8 mouse cellular contexts compared by ENCODE assay signal in genomic region chr19:41980422-41980818, GRCm38 (mm10). TPM values are rescaled to one million over a fixed set of nuclear protein-coding genes. Genes with fewer than 3 reads are reported as not detected.
DNase-seq lines count a peak whose midpoint lies in the region; ATAC-seq and TF ChIP-seq lines count a peak whose summit lies in the region.

No protein-coding gene starts in this region.

- CTCF ChIA-PET in Patski (lab: Charles Lee) = interaction anchor here (1.1 to 3.2 kb wide), 3 partner anchors 46 to 86 kb away, joined by 3 to 19 read pairs (median 9); partner anchors contain the start of gene Ankrd2

- H3K4me2 ChIP-seq in neural tube, embryonic 11.5 days (ENCODE audit: low read depth) = peak overlapping the region; percentile 100
- peak overlapping the region; percentile 68 for H3K4me2 ChIP-seq in hindbrain, embryonic 14.5 days (replicated peaks)

- H3K9ac ChIP-seq in neural tube, embryonic 11.5 days (ENCODE audit: low read length) = peak overlapping the region; percentile 72
- H3K9ac ChIP-seq in hindbrain, embryonic 14.5 days = peak overlapping the region; percentile 75

- H3K27me3 ChIP-seq in neural tube, embryonic 11.5 days (ENCODE audit: control insufficient read depth, insufficient read depth, low read length) = 0 out of 2 replicates have a peak, but pooled peaks cover 4% of the 10 kb centered on the region
- no peaks in the 10 kb centered on the region for H3K27me3 ChIP-seq in Patski
- peaks cover 9% of the 10 kb centered on the region for H3K27me3 ChIP-seq in hindbrain, embryonic 14.5 days (ENCODE audit: control insufficient read depth, insufficient read depth, low read length)

- TF ChIP-seq CTCF in Patski (IDR thresholded peaks at IDR 0.05) = no peak

- H3K27ac ChIP-seq in neural tube, embryonic 11.5 days (ENCODE audit: low read depth, low read length) = peak overlapping the region; percentile 64; the same call in 1 of the 2 replicates
- peak overlapping the region; percentile 84 for H3K27ac ChIP-seq in hindbrain, embryonic 14.5 days

- peak; percentile 25; the same call in 1 of the 2 replicates for ATAC-seq in neural tube, embryonic 11.5 days (ENCODE audit: insufficient read depth, low FRiP score, low TSS enrichment)
- peak; percentile 1 for ATAC-seq in Patski
- peak; percentile 26 for ATAC-seq in erythroid progenitor cell, adult 5-6 weeks (replicated peaks; ENCODE audit: low FRiP score, poor library complexity, severe bottlenecking)
- ATAC-seq in hindbrain, embryonic 14.5 days (ENCODE audit: low FRiP score) = peak; percentile 5; the same call in 1 of the 2 replicates
- ATAC-seq in monocyte, adult 5-6 weeks (replicated peaks; ENCODE audit: insufficient number of reproducible peaks, low FRiP score, low TSS enrichment, poor library complexity, severe bottlenecking) = peak; percentile 4; the same call in 1 of the 2 replicates

- in situ Hi-C loops in Patski (cut with MboI; ENCODE audit: low pct_unique_long_range_greater_than_20kb) = no loop called here

- H3K9me3 ChIP-seq in neural tube, embryonic 11.5 days (ENCODE audit: control insufficient read depth, low read length) = no peaks in the 10 kb centered on the region
- no peaks in the 10 kb centered on the region for H3K9me3 ChIP-seq in hindbrain, embryonic 14.5 days (ENCODE audit: control insufficient read depth, low read length)

- POLR2A ChIA-PET in Patski (lab: Charles Lee) = interaction anchor here (0.6 to 1.5 kb wide), 6 partner anchors 9 to 1065 kb away, joined by 3 to 4 read pairs (median 3); no protein-coding TSS in a partner anchor

- peak overlapping the region; percentile 85 for H3K4me3 ChIP-seq in neural tube, embryonic 11.5 days (ENCODE audit: low read depth, low read length)
- H3K4me3 ChIP-seq in hindbrain, embryonic 14.5 days (replicated peaks; ENCODE audit: low read length) = peak overlapping the region; percentile 79

- H3K4me1 ChIP-seq in neural tube, embryonic 11.5 days (ENCODE audit: control insufficient read depth, insufficient read depth, low read length) = peaks cover 5% of the 10 kb centered on the region
- peaks cover 8% of the 10 kb centered on the region for H3K4me1 ChIP-seq in hindbrain, embryonic 14.5 days (replicated peaks; ENCODE audit: control insufficient read depth, insufficient read depth, low read length)

- DNase-seq in neural tube, embryonic 11.5 days (ENCODE audit: low spot score) = no peak
- DNase-seq in neural tube, embryonic 10.5 days (ENCODE audit: extremely low spot score, low spot score) = no peak
- no peak for DNase-seq in Patski (ENCODE audit: low read depth, low spot score)
- DNase-seq in hindbrain, embryonic 14.5 days (ENCODE audit: low spot score) = peak; percentile 49
- DNase-seq in liver = peak; percentile 63
- no peak for DNase-seq in spleen, postnatal 36 days (ENCODE audit: low spot score in 2 of 2)

- H3K36me3 ChIP-seq in neural tube, embryonic 11.5 days (ENCODE audit: control insufficient read depth, insufficient read depth, low read length) = no peaks in the 10 kb centered on the region; the same call in 1 of the 2 replicates
- H3K36me3 ChIP-seq in hindbrain, embryonic 14.5 days (replicated peaks; ENCODE audit: control insufficient read depth, insufficient read depth) = no peaks in the 10 kb centered on the region

- 0% methylated on average over 16 of the region's 16 CpGs for WGBS in neural tube, embryonic 11.5 days
- WGBS in hindbrain, embryonic 14.5 days = under 1% methylated on average over 16 of the region's 16 CpGs

RNA-seq across cellular contexts. Expression of gene Mms19, which starts 0.5 kb away (rescaled TPM):
- polyA plus RNA-seq in neural tube, embryonic 11.5 days (2014; fragmentation: Nextera tagmentation; extraction: Ambion mirVana) = 29.0 and 35.1 TPM in 2 replicates
- 56.8 TPM for polyA plus RNA-seq in Patski (2021)
- 20.5 and 73.5 TPM in 2 replicates for total RNA-seq in erythroid progenitor cell, adult 5-6 weeks (2015; ENCODE audit: low replicate concordance)
- 10.1 and 15.4 TPM in 2 replicates for total RNA-seq in erythroid progenitor cell, adult 5-6 weeks (2017; ENCODE audit: low replicate concordance)
- polyA plus RNA-seq in hindbrain, embryonic 14.5 days (2014; fragmentation: Nextera tagmentation; extraction: Ambion mirVana) = 29.6 and 31.6 TPM in 2 replicates
- total RNA-seq in monocyte, adult 5-6 weeks (2017) = 18.6 to 55.2 TPM (median 41.6 TPM) in 3 replicates

RNA-seq across cellular contexts. Expression of gene Ubtd1, which starts 1.1 kb away (rescaled TPM):
- polyA plus RNA-seq in neural tube, embryonic 11.5 days (2014; fragmentation: Nextera tagmentation; extraction: Ambion mirVana) = 9.9 and 11.2 TPM in 2 replicates
- 45.0 TPM for polyA plus RNA-seq in Patski (2021)
- total RNA-seq in erythroid progenitor cell, adult 5-6 weeks (2015; ENCODE audit: low replicate concordance) = 4.3 TPM in 1 of 2 replicates, not detected in the other
- 8.2 TPM in 1 of 2 replicates, not detected in the other for total RNA-seq in erythroid progenitor cell, adult 5-6 weeks (2017; ENCODE audit: low replicate concordance)
- 8.6 and 9.2 TPM in 2 replicates for polyA plus RNA-seq in hindbrain, embryonic 14.5 days (2014; fragmentation: Nextera tagmentation; extraction: Ambion mirVana)
- 8.2 to 10.9 TPM (median 10.0 TPM) in 3 replicates for total RNA-seq in monocyte, adult 5-6 weeks (2017)

RNA-seq across cellular contexts. Expression of gene Zdhhc16, which starts 47.1 kb away (rescaled TPM):
- polyA plus RNA-seq in neural tube, embryonic 11.5 days (2014; fragmentation: Nextera tagmentation; extraction: Ambion mirVana) = 66.8 and 69.2 TPM in 2 replicates
- 87.9 TPM for polyA plus RNA-seq in Patski (2021)
- total RNA-seq in erythroid progenitor cell, adult 5-6 weeks (2015; ENCODE audit: low replicate concordance) = 21.4 and 31.4 TPM in 2 replicates
- total RNA-seq in erythroid progenitor cell, adult 5-6 weeks (2017; ENCODE audit: low replicate concordance) = 15.1 and 25.8 TPM in 2 replicates
- polyA plus RNA-seq in hindbrain, embryonic 14.5 days (2014; fragmentation: Nextera tagmentation; extraction: Ambion mirVana) = 70.6 and 70.8 TPM in 2 replicates
- 15.5 to 26.4 TPM (median 23.1 TPM) in 3 replicates for total RNA-seq in monocyte, adult 5-6 weeks (2017)

RNA-seq across cellular contexts. Expression of gene Exosc1, which starts 47.2 kb away (rescaled TPM):
- polyA plus RNA-seq in neural tube, embryonic 11.5 days (2014; fragmentation: Nextera tagmentation; extraction: Ambion mirVana) = 61.3 and 67.0 TPM in 2 replicates
- polyA plus RNA-seq in Patski (2021) = 47.2 TPM
- total RNA-seq in erythroid progenitor cell, adult 5-6 weeks (2015; ENCODE audit: low replicate concordance) = 16.9 and 21.0 TPM in 2 replicates
- 7.1 and 14.1 TPM in 2 replicates for total RNA-seq in erythroid progenitor cell, adult 5-6 weeks (2017; ENCODE audit: low replicate concordance)
- polyA plus RNA-seq in hindbrain, embryonic 14.5 days (2014; fragmentation: Nextera tagmentation; extraction: Ambion mirVana) = 51.9 and 64.0 TPM in 2 replicates
- total RNA-seq in monocyte, adult 5-6 weeks (2017) = 28.8 to 32.4 TPM (median 31.4 TPM) in 3 replicates

RNA-seq across cellular contexts. Expression of gene Ankrd2, which starts 55.4 kb away (rescaled TPM):
- 0.45 and 0.48 TPM in 2 replicates for polyA plus RNA-seq in neural tube, embryonic 11.5 days (2014; fragmentation: Nextera tagmentation; extraction: Ambion mirVana)
- 0.83 TPM for polyA plus RNA-seq in Patski (2021)
- total RNA-seq in erythroid progenitor cell, adult 5-6 weeks (2015; ENCODE audit: low replicate concordance) = not detected in 2 replicates
- total RNA-seq in erythroid progenitor cell, adult 5-6 weeks (2017; ENCODE audit: low replicate concordance) = not detected in 2 replicates
- polyA plus RNA-seq in hindbrain, embryonic 14.5 days (2014; fragmentation: Nextera tagmentation; extraction: Ambion mirVana) = 0.82 and 1.2 TPM in 2 replicates
- not detected in 3 replicates for total RNA-seq in monocyte, adult 5-6 weeks (2017)

Comparison
In these comparisons a context has a peak if more than half of its experiments do, and no peak if none do; other contexts are left out.
1. DNase-seq: peak in hindbrain, embryonic 14.5 days (single experiment) and liver (single experiment); none in neural tube, embryonic 11.5 days (single experiment), neural tube, embryonic 10.5 days (single experiment), Patski (single experiment) and spleen, postnatal 36 days (0 of 2).
2. Peak in every context shown above with its lines, with median percentiles within 50 percentile points of each other: ATAC-seq.